Mouse (Mus musculus) kidney, adult 2 months (tissue): Measurements from ENCODE around the gene Gm40460.

Source experiments
- CTCF ChIP-seq: fragments of 200-500 bp; conservative IDR thresholded peaks from 2 replicates; pipeline ENCODE4 v1.5.1; 2011; ENCODE audit warnings: low read depth, mild to moderate bottlenecking, control low read depth, low read length, moderate library complexity, mixed read lengths; ENCODE audit not compliant: insufficient read depth, insufficient read length
- POLR2A ChIP-seq: fragments of 200-500 bp; IDR thresholded peaks from one replicate; pipeline ENCODE4 v1.6.1; 2011; ENCODE audit warnings: low read depth, low read length, control low read depth

GRCm38 (mm10) chr7:142249824-142250223, 8.9 kb upstream of the Gm40460 start:
- TF ChIP-seq CTCF: peak; percentile 50
- TF ChIP-seq POLR2A: no peak
